Mouse (Mus musculus) neutrophil, adult 5-6 weeks (primary cell): ENCODE results near the gene Herc1. TPM values are rescaled to one million over a fixed set of nuclear protein-coding genes. Genes with fewer than 3 reads are reported as not detected.

Experiments used
- ATAC-seq: fragments of 151-379, 151-347 bp; 2 replicates; pipeline ENCODE4 v1.8.0; 2017; ENCODE audit warnings: mild to moderate bottlenecking, moderate TSS enrichment; ENCODE audit not compliant: insufficient number of reproducible peaks, poor library complexity, low FRiP score, severe bottlenecking; ENCODE audit errors: extremely low read depth
- total RNA-seq: library from RNA; stranded (forward); fragments of 200-1000 nt; gene quantifications from 2 replicates; pipeline ENCODE4 v1.2.3, GENCODE M21; 2017

Gene Herc1
- total RNA-seq, 1 experiment from 2014 or later = 174 TPM

DNA sequence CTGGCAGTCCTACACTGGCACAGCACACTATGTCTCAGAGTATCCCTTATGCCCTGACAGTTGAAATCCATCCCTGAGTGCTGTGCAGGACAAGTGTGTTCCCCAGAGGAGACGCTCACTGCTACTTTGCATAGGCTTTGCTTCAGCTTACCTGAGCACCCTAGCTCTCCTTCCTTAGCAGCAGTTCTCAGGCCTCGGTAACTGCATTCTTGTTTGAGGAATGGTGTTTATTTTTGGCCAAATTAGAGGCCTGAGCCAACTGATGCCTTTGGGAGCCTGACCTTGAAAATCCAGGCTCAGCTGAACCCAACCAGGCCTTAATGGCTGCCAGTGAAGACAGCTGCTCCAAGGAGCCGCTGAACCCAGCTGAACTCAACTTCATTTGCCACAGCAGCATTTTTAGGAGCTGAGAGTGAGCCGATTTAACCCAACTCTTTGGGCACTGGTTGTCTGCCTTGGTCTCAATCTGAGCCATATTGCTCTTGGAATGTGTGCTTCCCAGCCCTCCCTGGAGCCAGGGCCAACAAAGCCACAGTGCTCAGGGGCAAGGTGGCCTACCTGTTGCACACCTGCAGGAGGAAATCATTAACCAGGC lies 163.5 kb downstream of the Herc1 start:
- no peak for ATAC-seq

DNA sequence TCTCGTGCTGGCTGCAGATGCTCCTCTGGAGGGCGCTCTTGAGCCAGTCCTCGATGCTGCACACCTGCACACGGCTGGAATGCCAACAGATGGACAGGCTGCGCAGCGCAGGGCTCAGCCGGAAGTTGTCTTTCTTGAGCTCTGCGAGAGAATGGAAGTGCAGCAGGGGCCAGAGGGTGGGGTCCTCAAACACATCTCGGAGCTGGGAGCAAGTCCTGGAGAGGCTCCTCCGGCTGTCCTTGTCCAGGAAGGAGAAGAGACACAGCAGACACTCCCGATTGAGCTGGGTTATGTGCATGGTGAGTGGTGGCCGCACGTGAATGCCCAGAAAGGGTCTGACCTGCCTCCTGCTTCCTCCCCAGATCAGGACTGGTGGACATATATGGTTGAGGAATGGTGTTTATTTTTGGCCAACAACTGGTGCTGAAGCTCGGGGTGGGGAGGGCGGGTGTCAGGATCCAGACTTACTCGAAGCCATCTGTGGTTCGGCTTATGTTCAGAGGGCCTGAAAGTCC lies 164.1 kb downstream of the Herc1 start, which contains the start of gene Fbxl22:
Gene Fbxl22 (minus strand): TSS at position 338 of the 515 bp plus-strand sequence.
- ATAC-seq = no peak

DNA sequence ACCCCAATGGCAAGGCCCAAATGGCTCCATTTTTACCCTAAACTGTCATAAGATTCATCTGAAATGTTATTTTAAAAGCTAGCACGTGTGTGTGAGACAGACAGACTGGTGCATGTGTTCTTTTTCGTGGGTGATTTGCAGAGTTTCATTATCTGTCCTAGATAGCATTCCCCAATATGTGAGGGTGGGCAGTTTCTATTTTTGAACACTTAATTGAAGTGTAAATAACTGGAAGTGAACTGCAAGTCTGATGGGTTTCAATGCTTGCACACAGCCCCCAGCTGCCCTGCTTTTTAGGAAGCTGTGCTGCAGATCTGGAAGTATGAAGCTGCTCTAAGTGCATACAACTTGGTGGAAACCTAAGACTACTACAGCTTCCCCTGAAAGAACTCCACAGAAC lies 164.9 kb downstream of the Herc1 start:
- ATAC-seq = no peak

DNA sequence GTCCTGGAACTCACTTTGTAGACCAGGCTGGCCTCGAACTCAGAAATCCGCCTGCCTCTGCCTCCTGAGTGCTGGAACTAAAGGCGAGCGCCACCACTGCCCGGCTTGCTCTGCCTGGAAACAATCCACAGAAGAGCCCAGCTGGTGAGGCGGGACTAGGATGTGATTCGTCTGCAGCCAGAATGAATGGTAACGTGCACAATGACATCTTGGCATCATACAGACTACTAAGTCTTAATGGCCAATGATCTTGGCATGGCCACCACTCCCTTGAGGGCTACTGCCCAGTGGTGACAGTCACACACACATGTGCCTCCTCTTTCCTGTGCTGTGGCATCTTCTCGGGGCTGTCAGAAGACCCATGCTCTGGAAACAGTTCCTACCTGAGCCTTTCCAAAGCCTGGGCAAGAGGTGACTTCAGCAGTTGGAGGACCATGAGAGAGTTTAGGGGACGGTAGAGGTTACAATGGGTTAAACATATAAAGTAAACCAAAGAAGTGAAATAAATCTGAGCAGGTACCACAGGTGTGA lies 165.5 kb downstream of the Herc1 start:
- ATAC-seq = no peak

DNA sequence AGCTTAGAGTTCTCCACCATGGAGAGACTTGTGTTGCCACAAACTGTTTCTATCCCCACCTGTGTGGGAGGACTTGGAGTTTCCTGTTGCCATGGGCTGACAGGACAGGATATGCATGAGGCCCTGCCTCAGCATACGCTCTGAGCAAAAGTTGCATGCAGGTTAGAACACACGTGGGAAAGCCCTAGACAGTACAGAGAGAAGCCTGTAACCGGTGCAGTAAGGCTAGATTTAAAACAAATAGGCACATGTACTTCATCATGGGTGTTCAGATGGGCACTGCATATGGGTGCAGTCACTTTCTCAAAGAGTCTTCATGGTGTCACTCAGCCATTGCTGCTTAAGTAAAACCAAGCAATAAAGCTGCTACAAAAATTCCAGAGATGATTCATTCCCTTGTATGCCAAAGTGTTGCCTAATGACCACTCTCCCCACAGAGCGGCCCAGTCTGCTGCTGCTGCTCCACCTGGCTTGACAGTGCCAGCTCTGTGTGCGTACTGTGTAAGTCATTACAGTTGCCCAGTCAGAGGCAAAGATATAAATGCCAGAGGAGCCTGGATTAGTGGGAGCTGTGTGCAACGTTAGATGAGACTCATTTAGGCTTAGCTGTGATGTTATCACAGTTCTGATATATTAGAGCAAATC lies 166.2 kb downstream of the Herc1 start:
- ATAC-seq = no peak

DNA sequence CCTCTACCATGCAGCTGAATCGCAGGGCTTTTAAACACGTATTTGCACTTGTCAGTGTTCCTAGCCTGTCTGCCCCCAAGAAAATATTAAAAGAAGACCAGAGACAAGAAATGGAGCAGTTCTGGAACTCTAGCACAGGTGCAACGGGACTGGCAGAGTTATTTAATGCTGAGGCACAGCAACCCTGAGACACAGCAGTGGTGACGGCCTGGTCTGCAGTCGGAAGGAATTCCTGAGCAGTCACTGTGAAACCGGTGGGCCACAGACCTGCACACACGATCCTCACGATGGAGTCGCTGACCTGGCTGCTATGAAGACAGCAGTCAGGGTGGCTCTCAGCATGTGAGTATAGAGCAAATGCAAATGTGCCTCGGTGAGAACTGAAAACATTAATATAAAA lies 167.5 kb downstream of the Herc1 start:
- no peak for ATAC-seq

DNA sequence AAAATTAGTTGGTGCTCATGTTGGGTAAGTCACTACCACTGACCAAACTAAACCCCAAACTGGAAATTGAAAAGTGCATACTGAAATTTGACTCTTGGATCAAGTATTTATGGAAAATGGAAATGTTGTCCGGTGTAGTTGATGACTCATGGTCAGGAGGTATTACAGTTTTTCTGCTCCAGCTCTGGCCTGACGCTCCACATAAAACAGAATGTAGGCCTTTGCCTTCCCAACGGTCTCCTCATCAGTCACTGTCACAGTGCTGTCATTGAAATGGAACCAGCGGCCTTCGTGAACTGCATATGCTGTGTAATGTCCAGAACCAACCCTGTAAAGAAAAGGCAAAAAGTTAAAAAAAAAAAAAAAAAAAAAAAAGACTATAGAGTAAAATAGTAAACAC lies 168.0 kb downstream of the Herc1 start:
- ATAC-seq = no peak

DNA sequence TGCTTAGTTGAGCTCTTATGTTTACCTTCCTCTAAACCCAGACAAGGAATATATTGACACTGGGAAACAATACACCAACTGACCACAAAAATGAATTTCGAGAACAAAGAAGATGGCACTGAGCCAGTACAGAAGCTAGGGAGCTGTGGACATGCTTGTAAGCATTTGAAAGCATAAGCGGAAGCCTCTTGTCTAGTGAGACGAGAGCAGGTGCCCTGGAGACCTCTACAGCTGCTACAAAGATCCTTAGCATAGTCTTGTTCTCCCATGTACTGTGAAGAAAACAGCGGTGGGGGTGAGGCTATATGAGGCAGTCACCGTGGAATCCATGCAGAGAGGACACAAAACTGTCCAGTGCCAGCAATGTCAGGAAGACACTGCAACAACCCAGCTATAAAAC lies 168.7 kb downstream of the Herc1 start:
- no peak for ATAC-seq

DNA sequence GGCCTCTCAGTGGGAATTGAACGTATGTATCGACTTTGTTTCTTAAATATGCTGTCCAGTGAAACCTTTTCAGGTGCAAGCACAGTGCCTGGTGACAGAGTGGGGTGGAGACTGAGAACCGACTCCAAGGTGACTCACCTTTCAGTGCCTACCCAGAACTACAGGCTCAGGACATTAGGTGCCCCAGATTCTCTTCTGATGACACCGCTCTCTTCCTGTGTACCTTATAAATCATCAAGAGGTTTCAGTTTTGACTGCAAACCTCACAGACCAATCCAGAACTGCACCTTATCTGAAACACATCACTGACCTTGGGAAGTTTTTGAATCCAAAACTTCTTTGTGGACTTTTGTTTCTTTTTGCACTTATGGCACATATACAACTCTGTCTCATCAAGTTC lies 170.0 kb downstream of the Herc1 start:
- no peak for ATAC-seq

DNA sequence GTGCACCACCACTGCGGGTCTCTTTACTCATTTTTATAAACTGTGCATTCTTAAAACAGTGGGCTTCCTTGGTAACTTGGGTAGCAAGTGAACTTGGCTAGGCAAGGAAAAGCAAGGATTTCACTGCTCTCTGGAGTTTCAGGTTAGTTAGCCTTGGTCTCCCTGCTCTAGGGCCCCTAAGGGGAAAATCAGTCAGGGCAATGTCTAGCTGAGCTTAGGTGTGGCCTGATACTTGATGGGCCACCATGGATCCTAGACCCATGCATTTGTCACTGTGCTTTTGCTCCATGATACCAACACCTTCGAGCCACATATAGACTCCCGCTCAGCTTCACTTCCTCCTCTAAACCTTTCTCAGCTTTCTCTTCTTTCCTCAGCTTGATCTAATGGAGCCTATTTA lies 171.3 kb downstream of the Herc1 start:
- no peak for ATAC-seq

DNA sequence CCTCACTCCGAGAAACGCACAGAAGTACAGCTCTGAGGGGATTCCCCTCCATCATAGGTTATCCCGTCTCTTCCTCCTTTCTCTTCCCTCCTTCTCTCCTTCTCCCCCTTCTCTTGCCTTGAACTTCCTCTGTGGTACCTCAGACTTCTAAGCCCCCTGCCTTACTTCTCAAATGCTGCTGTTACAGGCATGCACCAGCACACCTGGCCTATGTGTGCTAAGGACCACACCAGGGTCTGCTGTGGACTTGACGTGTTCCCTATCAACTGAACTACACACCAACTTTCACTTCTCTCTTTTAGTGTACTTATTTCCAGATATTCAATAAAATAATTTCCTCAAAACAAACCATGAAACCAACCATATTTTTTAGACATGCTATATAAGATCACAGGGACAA lies 192.5 kb downstream of the Herc1 start:
- no peak for ATAC-seq

Other genes starting within 250 kb of the Herc1 start
- 86.3 and 104 TPM in 2 replicates for gene Snx1, start 223.9 kb upstream of the Herc1 start, total RNA-seq
- gene Ciao2a, start 223.8 kb upstream of the Herc1 start, total RNA-seq = 45.0 and 51.6 TPM in 2 replicates
- 0.93 and 1.6 TPM in 2 replicates for gene Dapk2, start 192.2 kb upstream of the Herc1 start, total RNA-seq
- 5.1 and 5.5 TPM in 2 replicates for gene Fbxl22, start 164.1 kb downstream of the Herc1 start, total RNA-seq
- 95.1 and 127 TPM in 2 replicates for gene Usp3, start 242.7 kb downstream of the Herc1 start, total RNA-seq